Mouse (Mus musculus): Measurements from ENCODE around the gene Stat5a.

- TF ChIP-seq CTCF (IDR thresholded peaks at IDR 0.05; ENCODE audit: low read depth) = no peak
- TF ChIP-seq EP300 (optimal IDR thresholded peaks at IDR 0.05) = no peak
These were observed 11.1 kb upstream of the Stat5a start for GRCm38 (mm10) chr11:100848080-100848479.
